Mouse (Mus musculus): ENCODE measurements at regions not wholly inside any gene's neighbourhood (a gene's known extent, or its start where the extent isn't known, plus 50 kb on each side); places are given as distances from the start of the nearest gene placed in this dataset.
A peak's percentile ranks its signal among the peaks of the same experiment; 100 is the strongest.

DNA sequence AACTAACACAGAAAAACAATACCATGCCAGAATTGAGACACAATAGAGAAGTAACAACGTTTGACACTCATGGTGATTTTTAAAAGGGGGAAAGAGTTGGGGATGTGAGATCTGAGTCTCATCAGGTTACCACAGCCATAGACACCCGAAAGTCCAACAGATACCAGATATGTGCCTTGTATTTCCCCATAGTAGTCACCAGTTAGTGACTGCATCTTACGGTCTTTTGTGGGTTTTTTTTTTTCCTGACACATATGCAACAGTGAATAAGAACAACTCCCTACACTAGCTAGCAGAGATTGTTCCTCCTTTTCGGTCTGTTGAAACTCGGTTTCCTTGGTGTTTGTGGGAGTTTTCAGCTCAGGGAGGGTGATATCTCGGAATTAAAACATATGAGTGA lies 127.4 kb downstream of the Zbtb18 start:
- DNase-seq: no peak

DNA sequence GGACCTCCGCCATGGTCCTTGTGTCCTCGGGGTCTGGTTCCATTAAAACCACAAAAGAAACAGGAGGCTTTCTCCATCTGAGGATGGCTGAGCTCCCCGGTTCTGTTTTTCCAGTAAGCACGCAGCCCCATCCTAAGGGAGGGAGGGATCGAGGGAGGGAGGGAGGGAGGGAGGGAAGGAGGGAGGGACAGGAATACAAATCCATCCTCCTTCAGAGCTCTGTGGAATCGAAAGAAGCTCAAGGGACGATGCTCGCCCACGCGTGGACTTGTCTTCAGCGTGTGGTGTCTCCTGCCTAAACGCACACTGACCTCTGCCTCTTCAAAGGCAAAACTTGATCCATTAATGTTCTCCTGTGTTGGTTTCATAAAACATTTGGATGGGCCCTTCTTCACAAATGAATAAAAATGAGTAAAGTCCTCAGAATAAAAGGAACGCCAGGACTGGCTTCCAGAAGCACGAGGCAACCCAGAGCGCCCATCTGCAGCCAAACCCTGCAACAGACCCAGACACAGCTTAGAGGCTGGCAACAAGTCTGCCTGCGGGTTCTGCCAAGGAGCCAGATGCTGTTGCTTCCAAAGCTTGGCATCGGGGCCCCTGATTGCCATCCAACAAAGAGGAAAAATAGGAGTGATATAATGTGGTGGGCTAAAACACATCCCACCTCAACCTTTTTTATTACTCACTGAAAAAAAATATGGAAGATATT lies 131.0 kb downstream of the Zbtb18 start:
- DNase-seq: no peak

DNA sequence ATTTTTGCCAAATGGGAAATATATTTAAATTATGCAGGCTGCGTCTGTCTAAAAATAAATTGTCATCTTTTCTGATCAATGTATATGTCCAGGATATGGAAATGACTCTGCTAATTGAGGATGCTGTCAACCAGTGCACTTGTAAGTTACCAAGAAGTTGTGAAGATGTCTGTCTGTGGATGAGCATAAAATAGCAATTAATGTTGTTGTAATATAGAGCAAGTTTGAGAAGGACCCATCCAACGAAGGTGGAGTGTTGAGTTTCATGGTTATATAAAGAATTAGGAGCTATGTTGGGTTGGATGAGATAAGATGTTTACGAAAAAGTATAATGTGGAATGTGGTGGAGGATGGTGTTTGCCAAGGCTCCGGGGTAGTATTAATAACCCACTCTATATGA lies 131.6 kb downstream of the Zbtb18 start:
- DNase-seq: no peak

DNA sequence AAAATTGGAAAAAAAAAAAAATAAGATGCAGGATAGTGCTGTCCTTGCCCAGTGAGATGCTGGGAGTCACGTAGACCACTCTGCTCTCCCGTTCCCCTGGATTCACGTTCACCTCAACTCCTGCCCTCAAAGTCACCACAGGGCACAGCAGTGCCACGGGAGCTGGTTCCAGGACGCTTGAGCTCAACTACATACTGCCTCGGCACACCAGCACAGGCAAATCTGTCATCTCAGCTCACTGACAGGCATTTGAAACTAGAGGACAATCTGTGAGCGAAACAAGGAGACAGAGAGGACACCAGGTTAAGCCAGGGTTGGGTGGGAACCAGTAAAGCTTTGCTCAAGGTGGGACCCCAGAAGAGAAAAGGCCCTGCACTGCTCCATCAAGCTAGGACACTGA lies 132.2 kb downstream of the Zbtb18 start:
- DNase-seq: no peak

DNA sequence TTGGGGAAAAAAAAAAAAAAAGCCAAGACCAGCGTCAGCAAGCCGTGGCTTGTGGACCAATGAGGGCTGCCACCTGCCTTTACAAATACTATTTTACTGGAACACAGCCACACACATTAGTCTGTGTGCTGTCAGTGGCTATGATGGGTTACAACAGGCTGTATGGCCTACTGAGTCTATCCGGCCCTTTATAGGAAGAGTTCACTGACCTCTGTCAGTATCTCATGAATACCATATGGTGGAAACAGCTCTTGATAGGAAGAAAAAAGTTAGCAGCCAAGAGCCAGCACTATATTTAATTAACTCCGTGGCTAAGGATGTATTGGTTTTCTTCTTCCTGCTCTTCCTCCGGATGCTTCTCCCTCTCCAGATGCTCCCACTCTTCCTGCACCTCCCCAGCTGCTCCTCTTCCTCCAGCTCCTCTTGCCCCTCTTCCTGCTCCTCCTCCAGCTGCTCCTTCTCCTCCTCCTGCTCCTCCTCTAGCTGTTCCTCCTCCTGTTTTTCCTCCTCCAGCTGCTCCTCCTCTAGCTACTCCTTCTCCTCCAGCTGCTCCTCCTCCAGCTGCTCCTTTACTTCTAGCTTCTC lies 142.2 kb downstream of the Zbtb18 start:
- DNase-seq: no peak

DNA sequence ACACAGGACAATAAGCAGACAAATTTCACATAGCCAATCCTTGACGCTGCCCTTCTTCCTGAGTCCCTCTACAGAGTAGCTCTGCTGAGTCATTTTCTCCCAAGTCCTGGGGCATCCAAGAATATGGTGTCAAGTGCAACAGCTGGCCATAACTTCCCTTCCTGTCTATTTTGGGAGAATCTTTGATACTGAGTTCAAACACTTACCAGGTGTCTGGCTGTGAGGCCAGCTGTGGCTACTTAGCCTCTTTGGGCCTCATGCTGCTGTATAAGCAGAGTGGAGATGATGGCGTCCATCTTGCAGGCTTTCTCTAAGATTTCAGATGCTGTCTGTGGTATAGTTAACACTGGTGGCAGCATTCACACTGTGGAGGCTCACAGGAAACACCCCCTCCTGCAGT lies 143.2 kb downstream of the Zbtb18 start:
- no peak for DNase-seq

DNA sequence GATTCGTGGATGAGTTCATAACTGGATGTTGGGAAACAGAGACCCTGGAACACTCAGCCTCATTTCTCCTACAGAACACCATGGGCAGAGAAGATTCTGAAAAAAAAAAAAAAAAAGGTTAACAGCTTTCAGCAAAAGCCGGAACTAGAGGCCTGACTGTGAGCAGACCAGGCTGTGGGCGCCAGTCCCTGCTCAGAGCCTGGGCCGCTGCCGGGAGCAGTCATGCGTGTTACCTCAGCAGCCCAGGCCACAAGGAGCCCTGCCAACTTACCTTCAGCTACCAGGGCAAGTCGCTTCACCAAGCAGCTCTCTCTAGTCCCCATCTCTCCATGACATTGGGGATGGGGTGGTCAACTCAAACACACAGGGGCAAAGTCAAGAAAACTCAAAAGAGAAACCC lies 140.6 kb upstream of the 1700016C15Rik start:
- peak; percentile 17 for DNase-seq

DNA sequence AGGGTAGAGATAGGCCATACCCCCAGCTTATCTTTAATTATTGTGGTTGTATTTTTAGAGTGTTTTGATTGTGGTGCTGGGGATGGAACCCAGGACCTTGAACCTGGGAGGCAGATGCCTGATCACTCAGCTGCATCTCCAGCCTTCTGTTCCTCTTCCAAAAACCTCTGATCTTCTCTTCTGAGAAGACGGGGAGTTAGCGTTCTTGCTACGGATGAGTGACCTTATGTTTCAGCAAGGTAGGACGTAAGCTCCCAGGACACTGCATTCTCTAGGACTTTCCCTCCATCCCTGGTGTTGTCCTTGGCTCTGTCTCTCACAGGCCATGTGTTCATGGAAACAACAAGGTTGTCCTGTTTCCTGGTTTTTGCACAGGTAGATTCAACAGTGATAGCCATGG lies 140.0 kb upstream of the 1700016C15Rik start:
- no peak for DNase-seq

DNA sequence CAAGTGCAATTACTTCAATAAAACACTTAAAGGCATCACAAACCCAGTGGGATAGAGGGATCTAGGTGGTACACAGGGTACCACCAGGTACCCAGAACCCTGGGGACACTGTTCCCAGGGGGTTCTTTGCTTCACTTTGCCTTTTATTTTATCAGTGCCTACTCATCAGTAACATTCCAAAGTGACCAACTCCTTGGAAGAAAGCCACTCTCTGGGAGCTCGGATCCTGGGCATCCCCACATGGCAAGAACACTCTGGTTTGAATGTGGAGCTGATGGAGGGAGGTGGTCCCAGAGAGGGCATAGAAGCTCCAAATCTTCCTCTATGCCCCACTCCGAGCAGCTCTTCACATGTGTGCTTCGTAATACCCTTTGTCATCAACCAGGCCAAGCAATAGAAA lies 137.9 kb upstream of the 1700016C15Rik start:
- DNase-seq: no peak

DNA sequence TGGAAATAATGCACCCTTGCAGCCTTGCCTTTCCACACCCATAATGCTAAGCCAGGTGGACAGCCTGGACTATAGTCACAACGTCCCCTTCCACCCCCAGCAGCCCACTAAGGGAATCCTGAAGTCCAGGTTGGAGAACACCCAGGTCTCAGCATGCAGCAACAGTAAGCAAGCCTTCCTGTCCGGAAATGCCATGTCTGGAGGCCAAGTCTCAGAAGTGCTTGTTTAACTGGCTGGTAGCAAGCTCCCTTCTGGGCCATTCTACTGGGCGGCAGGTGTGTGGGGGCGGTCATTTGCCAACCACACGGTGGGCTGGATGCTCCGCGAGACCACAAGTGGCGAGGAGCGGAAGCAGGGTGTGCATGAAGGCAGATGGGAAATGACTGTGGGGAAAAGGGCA lies 137.3 kb upstream of the 1700016C15Rik start:
- DNase-seq: no peak

DNA sequence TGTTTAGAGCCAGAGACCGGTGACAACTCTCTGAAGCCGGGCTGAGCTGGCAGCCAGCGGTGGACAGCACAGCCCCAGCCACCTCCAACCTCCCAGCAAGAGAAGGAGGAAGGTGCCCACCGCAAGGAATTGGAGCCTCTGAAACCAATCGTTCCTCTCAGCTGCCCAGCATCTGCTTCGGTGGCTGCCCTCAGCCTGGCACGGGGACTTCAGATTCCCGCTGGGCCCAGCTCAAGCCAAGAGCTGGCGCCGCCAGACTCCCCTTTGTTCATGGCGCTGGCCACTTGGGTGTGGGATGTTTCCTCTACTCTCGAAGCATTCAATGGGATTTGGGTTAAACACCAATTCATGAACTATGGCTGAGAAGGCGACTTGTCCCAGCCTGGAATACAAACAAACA lies 135.3 kb upstream of the 1700016C15Rik start:
- DNase-seq: no peak

DNA sequence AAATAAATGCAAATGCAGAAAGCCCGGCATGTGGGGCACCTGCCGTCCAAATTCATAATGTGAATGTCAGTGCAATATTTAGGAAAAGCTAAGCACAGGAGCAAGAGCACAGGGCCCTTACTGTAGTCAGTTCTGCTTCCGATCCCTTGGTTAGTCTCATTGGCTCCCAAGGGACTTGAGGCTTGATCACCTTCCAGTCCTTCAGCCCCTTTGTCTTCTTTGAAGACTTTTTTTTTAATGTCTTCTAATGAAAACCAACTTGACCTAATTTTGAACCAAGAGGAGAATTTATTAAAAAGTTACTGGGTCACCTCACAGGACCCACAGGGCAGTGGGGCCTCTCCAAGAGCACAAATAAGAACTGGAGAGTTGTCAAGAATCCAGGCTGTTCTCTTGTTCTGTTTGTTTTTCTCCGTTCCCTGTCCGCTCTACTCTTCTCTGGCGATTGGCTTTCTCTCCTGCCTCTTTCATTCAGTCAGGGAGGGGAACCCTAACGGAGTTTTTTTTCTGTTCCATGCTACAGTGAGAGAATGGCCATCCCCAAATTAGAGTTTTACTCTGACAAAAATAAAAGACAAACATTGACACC lies 134.2 kb upstream of the 1700016C15Rik start:
- DNase-seq: no peak

DNA sequence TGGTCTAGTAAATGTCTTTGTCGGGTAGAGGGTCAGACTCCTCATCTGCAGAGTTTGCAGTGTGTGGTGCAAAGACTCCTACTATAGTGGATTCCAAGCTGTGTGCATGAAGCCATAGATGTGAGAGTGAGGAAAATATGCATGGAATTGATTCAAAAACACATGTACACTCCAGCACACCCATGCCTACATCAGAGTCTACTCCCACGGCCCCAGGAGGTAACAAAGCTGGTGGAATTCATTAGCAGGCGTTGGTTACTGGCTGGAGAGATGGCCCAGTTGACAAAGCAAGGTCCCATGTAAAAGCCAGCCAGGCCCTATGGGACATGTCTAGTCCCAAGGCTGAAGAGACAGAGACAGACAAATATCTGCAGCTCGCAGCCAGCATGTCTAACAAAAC lies 132.6 kb upstream of the 1700016C15Rik start:
- DNase-seq: no peak

DNA sequence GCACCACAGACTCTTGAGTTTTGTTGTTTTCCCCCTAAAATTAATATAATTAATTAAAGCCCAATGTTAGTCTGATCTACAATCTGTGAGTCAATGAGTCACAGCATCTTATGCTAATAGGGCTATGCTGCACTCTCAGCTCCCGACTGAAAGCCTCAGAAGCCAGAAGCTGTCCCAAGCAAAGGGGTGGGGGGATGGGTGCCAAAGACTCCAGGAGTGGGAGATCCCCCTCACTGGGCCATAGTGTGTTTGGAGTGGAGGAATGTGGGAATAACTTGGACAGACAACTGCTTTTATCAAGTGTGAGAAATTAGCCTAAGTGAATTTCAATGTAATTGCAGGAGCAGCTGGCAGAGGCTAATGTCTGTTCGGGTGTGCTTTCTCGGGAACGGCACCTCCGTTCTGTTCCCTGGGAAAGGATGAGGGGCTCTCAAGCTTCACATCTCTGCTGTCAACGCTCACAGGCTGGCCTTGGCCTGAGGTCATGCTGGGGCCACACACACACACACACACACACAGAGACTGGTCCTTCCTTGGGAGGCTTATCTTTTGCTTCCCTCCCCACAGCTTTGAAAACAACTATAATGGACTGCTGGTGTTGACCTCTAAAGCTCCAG lies 124.2 kb upstream of the 1700016C15Rik start:
- peak; percentile 49 for DNase-seq

DNA sequence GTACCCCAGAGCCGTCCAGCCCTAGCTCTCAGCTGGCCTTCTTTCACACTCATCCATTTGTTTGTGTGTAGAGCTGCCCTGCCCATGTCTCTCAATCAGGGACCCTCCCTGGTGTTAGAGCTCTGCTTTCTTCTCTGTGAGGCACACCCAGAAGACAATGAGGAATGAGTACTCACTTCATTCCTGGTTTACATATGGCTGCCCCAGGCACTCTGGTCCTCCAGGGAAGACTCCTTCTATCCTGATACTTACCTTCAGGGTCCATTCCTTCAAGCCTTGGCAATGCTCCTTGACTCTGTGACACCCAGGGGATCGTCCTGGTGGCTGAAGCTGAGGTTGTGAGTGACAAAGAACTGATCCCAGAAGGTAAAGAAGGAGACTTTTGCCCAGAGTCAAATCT lies 122.0 kb upstream of the 1700016C15Rik start:
- no peak for DNase-seq

DNA sequence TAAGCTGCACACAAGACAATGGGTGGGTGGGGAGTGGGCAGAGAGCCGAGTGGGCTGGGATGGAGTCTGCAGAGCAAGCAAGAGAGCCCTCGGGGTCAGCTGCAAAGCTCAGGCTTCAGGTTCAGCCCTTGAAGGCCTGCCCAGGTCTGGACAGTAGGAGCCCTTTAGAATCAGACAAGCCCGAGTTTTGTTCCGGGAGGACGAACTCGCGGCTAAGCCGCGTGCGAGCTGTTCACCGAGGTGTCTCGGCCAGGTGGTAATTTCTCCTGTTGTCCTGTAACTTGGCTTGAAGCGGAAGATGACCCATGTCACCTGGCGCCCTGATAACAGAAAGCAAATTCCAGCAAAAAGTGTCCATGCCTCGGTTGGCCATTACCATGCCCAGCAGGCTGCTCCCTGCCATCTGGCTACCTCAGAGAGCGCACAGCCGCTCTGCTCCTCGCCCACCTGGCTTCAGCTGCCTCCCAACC lies 121.0 kb upstream of the 1700016C15Rik start:
- no peak for DNase-seq

DNA sequence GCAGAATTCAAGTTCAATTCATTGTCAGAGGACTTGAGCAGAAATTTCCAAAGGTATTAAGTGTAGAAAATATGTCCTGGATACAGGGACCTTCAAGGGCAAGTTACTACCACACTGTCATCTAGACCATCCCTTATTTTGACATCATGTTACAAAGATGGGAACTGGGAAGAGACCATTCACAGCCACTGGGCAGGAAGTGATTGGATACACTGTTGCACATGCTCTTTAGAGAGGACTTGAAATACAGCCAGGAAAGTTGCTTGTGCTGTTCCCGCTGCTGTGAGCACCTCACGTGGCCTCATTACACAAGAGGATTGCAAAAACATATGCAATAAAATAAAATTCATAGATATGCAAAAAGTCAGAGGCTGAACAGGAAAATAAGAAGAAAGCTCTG lies 120.4 kb upstream of the 1700016C15Rik start:
- DNase-seq: no peak

DNA sequence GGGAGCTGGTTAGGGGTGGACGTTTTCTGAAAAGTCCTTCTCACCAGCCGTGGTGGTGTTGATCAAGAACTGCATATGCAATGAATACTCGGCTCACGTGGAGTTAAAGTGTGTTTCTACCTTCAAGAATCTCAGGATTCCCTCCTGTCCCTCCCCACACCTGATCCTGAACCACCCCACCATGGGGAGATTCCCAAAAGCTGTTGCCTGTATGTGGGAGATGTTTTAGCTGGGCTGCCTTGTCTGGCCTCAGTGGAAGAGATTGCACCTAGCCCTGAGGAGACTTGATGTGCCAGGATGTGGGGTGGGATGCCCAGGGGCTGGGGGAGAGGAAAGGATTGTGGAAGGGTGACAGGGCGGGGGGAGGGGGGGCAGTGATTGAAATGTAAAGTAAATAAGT lies 119.9 kb upstream of the 1700016C15Rik start:
- no peak for DNase-seq

DNA sequence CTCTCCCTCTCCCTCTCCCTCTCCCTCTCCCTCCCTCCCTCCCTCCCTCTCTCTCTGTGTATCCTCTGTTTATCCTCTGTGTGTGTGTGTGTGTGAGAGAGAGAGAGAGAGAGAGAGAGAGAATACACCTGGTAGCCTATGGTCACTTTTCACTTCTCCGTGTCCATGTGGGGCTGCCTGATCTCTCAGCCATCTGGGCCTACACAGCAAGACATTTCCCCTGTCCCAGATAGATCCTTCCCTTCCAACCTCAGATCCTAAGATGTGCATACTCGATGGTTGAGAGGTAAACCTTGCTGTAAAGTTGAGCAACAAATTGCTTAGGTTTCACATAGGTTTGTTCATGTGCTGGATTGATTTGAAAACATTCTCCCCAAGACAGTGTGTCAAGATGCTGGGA lies 119.5 kb upstream of the 1700016C15Rik start:
- no peak for DNase-seq

DNA sequence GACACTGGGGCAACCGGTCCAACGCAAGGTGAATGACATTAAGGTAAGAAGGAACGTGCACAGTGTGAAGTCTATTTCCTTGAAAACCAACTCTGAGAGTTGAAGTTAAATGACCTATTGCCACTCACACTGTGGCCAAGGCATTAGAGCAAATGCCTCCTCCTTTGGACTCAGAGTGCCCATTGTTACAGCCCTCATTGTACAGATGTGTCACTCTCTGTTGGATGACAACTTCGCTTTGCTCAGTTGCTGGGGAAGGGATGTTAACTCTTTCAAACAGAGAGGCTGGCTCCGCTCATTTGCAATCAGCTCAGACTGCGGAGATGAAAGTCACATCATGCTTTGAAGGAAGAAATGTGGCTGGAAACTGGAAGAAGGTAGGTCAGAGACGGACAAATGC lies 117.1 kb upstream of the 1700016C15Rik start:
- peak; percentile 20 for DNase-seq

DNA sequence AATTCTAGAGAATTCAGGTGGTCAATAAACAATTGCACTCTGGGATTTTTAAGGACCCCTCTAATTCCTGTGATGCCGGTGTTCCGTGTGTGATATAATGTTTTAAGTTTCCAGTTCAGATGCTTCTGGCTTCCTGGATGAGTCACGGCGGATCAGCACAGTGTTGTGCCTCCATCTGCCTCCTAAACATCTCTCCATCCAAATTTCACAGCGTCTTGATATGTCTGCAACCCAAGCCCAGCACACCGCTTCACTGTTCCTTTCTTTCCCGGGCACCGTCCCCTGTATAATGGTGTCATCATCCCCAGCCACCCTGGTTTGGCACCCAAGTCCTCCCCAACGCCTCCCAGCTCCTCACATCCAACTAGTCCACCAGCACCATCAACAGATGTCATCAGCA lies 114.0 kb upstream of the 1700016C15Rik start:
- no peak for DNase-seq

DNA sequence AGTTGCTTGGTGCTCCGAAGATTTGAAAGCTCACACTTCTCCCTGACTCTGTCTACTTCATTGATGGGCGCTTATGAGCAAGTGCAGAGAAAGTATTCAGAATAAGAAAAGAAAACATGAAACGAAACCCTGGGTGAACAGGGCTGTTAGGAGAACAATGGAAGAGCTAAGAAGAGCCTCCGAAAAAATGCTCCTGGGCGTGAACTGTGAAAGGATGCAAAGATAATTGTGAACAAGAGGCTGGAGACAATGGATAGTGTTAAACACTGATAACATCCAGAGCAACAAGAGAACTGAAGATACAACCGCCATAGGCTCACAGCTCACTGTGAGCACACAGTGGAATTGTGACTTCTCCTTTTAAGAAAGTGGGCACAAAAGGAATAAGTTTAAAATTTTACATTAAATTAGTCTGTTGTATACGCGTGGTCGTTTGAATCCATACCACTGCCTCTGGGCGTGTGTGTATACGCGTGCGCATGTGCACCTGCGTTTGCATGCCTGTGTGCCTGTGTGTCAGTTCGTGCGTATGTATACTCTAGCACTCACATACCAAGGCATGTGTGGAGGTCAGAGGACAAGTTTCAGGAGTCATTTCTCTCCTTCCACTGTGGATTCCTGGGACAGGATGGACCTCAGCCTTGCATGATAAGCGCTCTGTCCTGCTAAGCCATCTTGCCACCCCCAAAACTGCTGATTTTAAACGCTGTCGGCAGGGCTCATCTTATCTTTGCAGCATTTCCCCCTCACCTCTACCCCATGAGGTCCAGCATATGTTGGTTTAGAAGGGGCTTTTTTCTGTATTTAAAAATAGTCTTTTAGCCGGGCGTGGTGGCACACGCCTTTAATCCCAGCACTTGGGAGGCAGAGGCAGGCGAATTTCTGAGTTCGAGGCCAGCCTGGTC lies 113.0 kb upstream of the 1700016C15Rik start:
- DNase-seq: peak; percentile 33

DNA sequence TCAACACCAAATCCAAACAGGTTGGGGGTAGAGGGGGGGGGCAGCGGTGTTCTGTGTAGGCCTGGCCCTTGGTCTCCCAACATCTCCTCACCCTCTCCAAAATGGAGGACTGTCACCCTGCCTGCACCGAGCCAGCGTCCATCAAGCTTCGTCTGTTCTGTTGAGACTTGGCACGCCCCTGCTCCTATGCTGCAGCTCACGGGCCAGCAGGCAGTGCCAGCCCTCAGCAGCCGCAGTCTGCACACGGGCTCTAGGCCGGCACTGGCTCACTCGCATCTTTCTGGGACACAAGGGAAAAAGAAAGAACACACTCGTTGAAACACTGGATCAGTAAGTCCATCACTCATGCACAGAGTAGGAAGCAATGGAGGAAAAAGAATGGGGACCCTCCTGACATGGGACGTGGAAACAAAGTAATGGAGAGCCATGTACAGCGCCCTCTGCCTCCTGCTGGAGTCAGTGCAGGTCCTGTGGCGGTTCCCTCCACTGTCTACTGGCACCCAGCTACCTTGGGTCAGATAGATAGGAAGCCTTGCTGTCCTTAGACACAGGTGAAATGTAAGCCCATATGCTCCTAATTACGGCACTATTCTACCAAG lies 109.0 kb upstream of the 1700016C15Rik start:
- DNase-seq: peak; percentile 24

Measured in retina, postnatal 1 day (tissue).